ENCODE assay signal across 11 mouse cellular contexts in genomic region chr16:42717075-42717827, GRCm38 (mm10).
DNase-seq lines count a peak whose midpoint lies in the region; ATAC-seq lines count a peak whose summit lies in the region.
"Had no signal": no experiment of that assay in that cellular context is flagged by ENCODE, and none has a peak within 500 bp of the region (broad histone marks: within the 10 kb centered on the region; RNA-seq: fewer than 3 reads in every experiment).

No protein-coding gene starts in this region.

- no peak overlapping the region for H3K4me3 ChIP-seq in hindbrain, embryonic 12.5 days
- no peak overlapping the region for H3K4me3 ChIP-seq in midbrain, embryonic 16.5 days (ENCODE audit: low read depth, low read length)
- H3K4me3 ChIP-seq: kidney, embryonic 15.5 days had no signal

- H3K9ac ChIP-seq in hindbrain, embryonic 12.5 days: no peak overlapping the region
- H3K9ac ChIP-seq in midbrain, embryonic 16.5 days (ENCODE audit: low read depth, low read length): peak overlapping the region; percentile 43
- H3K9ac ChIP-seq: kidney, embryonic 15.5 days had no signal

- DNase-seq in brain, adult 2 months (ENCODE audit: low read depth, low spot score): peak; percentile 22
- peak; percentile 39 for DNase-seq in embryo, embryonic 10.5 days (ENCODE audit: low spot score)
- DNase-seq in adrenal gland, postnatal 4 days (ENCODE audit: low spot score in 2 of 2): no peak
- DNase-seq in kidney, postnatal 14 days: no peak
- DNase-seq in lung, adult 18-20 months: no peak
- DNase-seq: heart, postnatal 36 days; lung, postnatal 36 days; thymus, adult 18-20 months had no signal

- H3K27me3 ChIP-seq in hindbrain, embryonic 12.5 days: no peaks in the 10 kb centered on the region
- H3K27me3 ChIP-seq in midbrain, embryonic 16.5 days (ENCODE audit: control insufficient read depth, insufficient read depth, low read depth, low read length): no peaks in the 10 kb centered on the region
- H3K27me3 ChIP-seq: kidney, embryonic 15.5 days had no signal

- WGBS in hindbrain, embryonic 12.5 days: 61% methylated on average over 8 of the region's 9 CpGs
- 36% methylated on average over 9 of the region's 9 CpGs for WGBS in midbrain, embryonic 16.5 days

- H3K9me3 ChIP-seq in hindbrain, embryonic 12.5 days (replicated peaks): no peaks in the 10 kb centered on the region
- H3K9me3 ChIP-seq in midbrain, embryonic 16.5 days (replicated peaks; ENCODE audit: control insufficient read depth, low read length, poor library complexity, severe bottlenecking): no peaks in the 10 kb centered on the region
- H3K9me3 ChIP-seq: kidney, embryonic 15.5 days had no signal

- H3K27ac ChIP-seq in hindbrain, embryonic 12.5 days: peak overlapping the region; percentile 85
- H3K27ac ChIP-seq in midbrain, embryonic 16.5 days (ENCODE audit: low read length): peak overlapping the region; percentile 96
- H3K27ac ChIP-seq: kidney, embryonic 15.5 days had no signal

- H3K4me1 ChIP-seq in hindbrain, embryonic 12.5 days: peaks cover 23% of the 10 kb centered on the region
- H3K4me1 ChIP-seq in midbrain, embryonic 16.5 days (ENCODE audit: control insufficient read depth, insufficient read depth, low read length): peaks cover 21% of the 10 kb centered on the region
- H3K4me1 ChIP-seq: kidney, embryonic 15.5 days had no signal

- peak; percentile 75 for ATAC-seq in hindbrain, embryonic 12.5 days (ENCODE audit: low FRiP score)
- peak; percentile 70 for ATAC-seq in midbrain, embryonic 16.5 days

- H3K36me3 ChIP-seq in hindbrain, embryonic 12.5 days: no peaks in the 10 kb centered on the region
- no peaks in the 10 kb centered on the region for H3K36me3 ChIP-seq in midbrain, embryonic 16.5 days (ENCODE audit: control insufficient read depth, insufficient read depth, low read length)
- H3K36me3 ChIP-seq: kidney, embryonic 15.5 days had no signal

- H3K4me2 ChIP-seq in hindbrain, embryonic 12.5 days (replicated peaks): peak overlapping the region; percentile 18; the same call in 1 of the 2 replicates
- peak overlapping the region; percentile 36 for H3K4me2 ChIP-seq in midbrain, embryonic 16.5 days (ENCODE audit: low read length)
- H3K4me2 ChIP-seq: kidney, embryonic 15.5 days had no signal

Comparison
In these comparisons a context has a peak if more than half of its experiments do, and no peak if none do; other contexts are left out.
1. DNase-seq: peak in brain, adult 2 months (single experiment) and embryo, embryonic 10.5 days (single experiment); none in adrenal gland, postnatal 4 days (0 of 2), kidney, postnatal 14 days (single experiment) and lung, adult 18-20 months (0 of 2).